Comparison of ENCODE assay signal across 8 mouse cellular contexts in genomic region chr7:73655787-73656423, GRCm38 (mm10).
DNase-seq lines count a peak whose midpoint lies in the region; ATAC-seq and TF ChIP-seq lines count a peak whose summit lies in the region.

No protein-coding gene starts in this region.

- peaks cover 8% of the 10 kb centered on the region; the same call in 1 of the 2 replicates for H3K27me3 ChIP-seq in G1E (ENCODE audit: insufficient read depth, low read length)

- H3K9me3 ChIP-seq in G1E (replicated peaks), result no peaks in the 10 kb centered on the region

- intact Hi-C loops in gastrocnemius, adult 2 months (cut with DNase I), result loop anchor here (1.0 to 10.0 kb wide), 4 partner anchors 90 to 451 kb away; partner anchors contain the start of gene St8sia2
- intact Hi-C loops in gastrocnemius, postnatal 36 days (cut with DNase I), result loop anchor here (1.0 to 2.0 kb wide), 3 partner anchors 93 to 199 kb away; no protein-coding TSS in a partner anchor

- peak; percentile 57 for DNase-seq in gastrocnemius, adult 2 months
- DNase-seq in gastrocnemius, adult 8-10 months (ENCODE audit: low spot score in 2 of 2), result no peak
- DNase-seq in G1E (ENCODE audit: low spot score), result peak; percentile 20
- DNase-seq in cerebellum, postnatal 10 days, result peak; percentile 90 to 94
- DNase-seq in gastrocnemius, postnatal 36 days, result peak; percentile 29 to 48
- DNase-seq in layer of hippocampus, postnatal 10 days (ENCODE audit: low spot score in 2 of 2), result peak; percentile 88 to 90
- peak; percentile 42 to 73 for DNase-seq in spleen, postnatal 4 days (ENCODE audit: low spot score in 2 of 2)

- no peaks in the 10 kb centered on the region; the same call in 1 of the 2 replicates for H3K4me1 ChIP-seq in G1E (ENCODE audit: insufficient read depth, low read depth, low read length)

- no peaks in the 10 kb centered on the region for H3K36me3 ChIP-seq in G1E (replicated peaks)

- no peak for ATAC-seq in G1E (ENCODE audit: extremely low read depth, insufficient number of reproducible peaks, low FRiP score, poor library complexity, severe bottlenecking)
- 0 out of 2 replicates have a peak, but pooled peaks have one; percentile 41 for ATAC-seq in megakaryocyte-erythroid progenitor cell, adult 5-6 weeks (replicated peaks; ENCODE audit: low FRiP score, low TSS enrichment, poor library complexity, severe bottlenecking)

- no peak overlapping the region for H3K4me3 ChIP-seq in gastrocnemius, adult 2 months
- H3K4me3 ChIP-seq in G1E (ENCODE audit: low read depth, low read length), result no peak overlapping the region

- H3K27ac ChIP-seq in gastrocnemius, adult 2 months, result no peak overlapping the region

- TF ChIP-seq CTCF in gastrocnemius, adult 2 months (IDR thresholded peaks at IDR 0.05), result peak; percentile 86
- TF ChIP-seq CTCF in G1E (IDR thresholded peaks at IDR 0.05; ENCODE audit: low read depth, low read length), result peak; percentile 36; the same call in 1 of the 2 replicates

Comparison
In these comparisons a context has a peak if more than half of its experiments do, and no peak if none do; other contexts are left out.
1. DNase-seq: peak in gastrocnemius, adult 2 months (single experiment), G1E (single experiment), cerebellum, postnatal 10 days (2 of 2), gastrocnemius, postnatal 36 days (2 of 2), layer of hippocampus, postnatal 10 days (2 of 2) and spleen, postnatal 4 days (2 of 2); none in gastrocnemius, adult 8-10 months (0 of 2).